Mouse (Mus musculus): ENCODE results near the gene Ankrd54. TPM values are rescaled to one million over a fixed set of nuclear protein-coding genes. Genes with fewer than 3 reads are reported as not detected.
"Not testable (repeated sequence)": the region's sequence is repeated elsewhere in the genome, so short reads cannot be mapped to it uniquely, and the experiment has no call there.

The Ankrd54 gene
- polyA plus RNA-seq, 1 experiment, result not detected

DNA sequence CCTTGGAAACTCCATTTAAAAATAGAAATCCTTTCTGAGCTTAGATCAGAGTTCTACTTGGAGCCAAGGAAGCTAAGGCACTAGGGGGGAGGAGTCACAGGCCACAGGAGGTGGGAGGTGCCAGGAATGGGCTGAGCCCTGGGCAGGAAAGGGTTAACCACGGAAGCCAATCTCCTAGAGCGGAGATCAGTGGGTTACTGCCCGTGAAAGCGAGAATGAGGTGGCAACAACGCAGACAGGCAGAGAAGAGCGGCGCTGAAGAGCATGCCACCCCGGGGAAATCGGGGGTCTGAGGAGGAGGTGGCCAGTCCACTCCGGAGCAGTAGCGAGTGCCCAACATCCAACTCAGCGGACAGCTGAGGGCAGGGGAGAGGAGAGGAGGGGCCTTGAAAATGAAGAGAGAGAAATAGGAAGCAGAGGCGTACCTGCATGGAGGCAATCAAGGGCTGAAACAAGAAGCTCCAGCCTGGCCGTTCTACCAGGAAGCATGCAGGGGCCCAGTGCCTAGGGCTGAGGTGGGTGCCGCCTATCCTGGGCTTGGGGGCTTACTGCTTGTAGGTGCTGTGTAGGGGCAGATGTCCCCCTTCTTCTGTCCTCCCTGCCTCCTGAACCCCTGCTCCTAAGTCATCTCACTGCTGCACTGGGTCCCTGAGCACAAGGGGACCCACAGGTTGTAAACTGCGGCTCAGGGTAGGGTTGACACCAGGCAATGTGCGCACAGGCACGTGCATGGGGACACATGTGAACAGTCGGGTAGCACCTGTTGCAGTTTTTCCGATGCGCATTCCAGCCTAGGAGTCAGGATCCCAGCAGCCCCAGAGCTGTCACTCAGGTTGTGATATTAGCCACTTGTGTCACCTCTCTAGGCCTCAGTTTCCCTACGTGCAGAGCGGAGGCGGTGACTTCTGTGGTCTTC, 21.9 kb downstream of the Ankrd54 start:
- Histone ChIP-seq H3K27ac (ENCODE audit: insufficient read depth, low read depth, low read length) (no peak overlapping the region), H3K4me1 (ENCODE audit: control insufficient read depth, insufficient read depth, low read length) (peaks cover 23% of the 10 kb centered on the region), H3K4me3 (ENCODE audit: insufficient read depth, low read depth, low read length) (0 out of 2 replicates have a peak overlapping the region, but pooled peaks have one; percentile 6)
- WGBS, result 32% methylated on average over 24 of the region's 24 CpGs
- TF ChIP-seq CTCF (IDR thresholded peaks at IDR 0.05; ENCODE audit: insufficient read depth, low read depth, low read length), result no peak
- TF ChIP-seq POLR2A (IDR thresholded peaks at IDR 0.05; ENCODE audit: insufficient read depth, low read depth, low read length), result no peak

DNA sequence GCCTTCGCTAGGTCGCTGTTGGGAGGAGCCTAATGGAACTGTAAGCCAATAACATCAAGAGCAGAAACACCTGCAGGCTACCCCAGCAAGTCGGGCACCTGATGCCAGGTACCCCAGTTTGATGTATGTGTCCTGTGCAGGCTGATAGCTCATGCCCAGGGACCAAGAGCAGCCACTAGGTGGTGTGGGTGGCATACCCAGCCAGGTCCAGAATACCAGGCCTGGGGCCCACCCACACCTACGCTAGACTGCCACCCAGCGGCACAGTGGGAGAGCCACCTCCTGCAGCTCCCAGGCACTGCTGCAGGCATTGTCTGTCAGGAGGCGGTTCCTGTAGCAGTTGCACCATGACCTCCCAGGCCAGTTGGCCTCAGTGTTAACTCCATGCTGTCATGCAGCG, 23.8 kb downstream of the Ankrd54 start:
- WGBS, result 36% methylated on average over 7 of the region's 7 CpGs
- Histone ChIP-seq H3K4me3 (ENCODE audit: insufficient read depth, low read depth, low read length) (no peak overlapping the region), H3K4me1 (ENCODE audit: control insufficient read depth, insufficient read depth, low read length) (peaks cover 23% of the 10 kb centered on the region), H3K27ac (ENCODE audit: insufficient read depth, low read depth, low read length) (no peak overlapping the region)
- TF ChIP-seq POLR2A (IDR thresholded peaks at IDR 0.05; ENCODE audit: insufficient read depth, low read depth, low read length) (no peak), CTCF (IDR thresholded peaks at IDR 0.05; ENCODE audit: insufficient read depth, low read depth, low read length) (peak; percentile 64)

DNA sequence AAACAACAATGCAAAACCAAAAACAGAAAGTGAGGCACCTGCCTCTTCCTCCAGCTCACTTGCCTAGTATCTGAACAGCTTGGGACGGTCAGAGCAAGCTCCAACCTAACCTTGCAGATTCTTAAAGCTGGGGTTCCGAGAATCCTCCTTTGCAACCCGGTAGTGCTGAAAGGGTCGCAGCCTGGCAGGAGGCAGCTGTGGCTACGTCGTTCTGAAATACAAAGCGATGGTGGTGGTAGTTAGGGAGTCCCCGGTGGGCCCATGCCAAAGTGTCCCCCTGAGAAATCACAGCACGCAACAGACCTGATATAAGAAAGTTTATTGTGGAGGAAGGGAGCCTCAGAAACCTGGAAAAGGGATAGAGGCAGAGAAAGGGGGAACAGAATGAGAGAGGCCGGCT, 24.4 kb downstream of the Ankrd54 start:
- H3K4me1 ChIP-seq (ENCODE audit: control insufficient read depth, insufficient read depth, low read length), result peaks cover 23% of the 10 kb centered on the region
- TF ChIP-seq CTCF (IDR thresholded peaks at IDR 0.05; ENCODE audit: insufficient read depth, low read depth, low read length) (no peak), POLR2A (IDR thresholded peaks at IDR 0.05; ENCODE audit: insufficient read depth, low read depth, low read length) (no peak)
- no peak overlapping the region for H3K4me3 ChIP-seq (ENCODE audit: insufficient read depth, low read depth, low read length)
- 66% methylated on average over 10 of the region's 10 CpGs for WGBS
- H3K27ac ChIP-seq (ENCODE audit: insufficient read depth, low read depth, low read length), result no peak overlapping the region

DNA sequence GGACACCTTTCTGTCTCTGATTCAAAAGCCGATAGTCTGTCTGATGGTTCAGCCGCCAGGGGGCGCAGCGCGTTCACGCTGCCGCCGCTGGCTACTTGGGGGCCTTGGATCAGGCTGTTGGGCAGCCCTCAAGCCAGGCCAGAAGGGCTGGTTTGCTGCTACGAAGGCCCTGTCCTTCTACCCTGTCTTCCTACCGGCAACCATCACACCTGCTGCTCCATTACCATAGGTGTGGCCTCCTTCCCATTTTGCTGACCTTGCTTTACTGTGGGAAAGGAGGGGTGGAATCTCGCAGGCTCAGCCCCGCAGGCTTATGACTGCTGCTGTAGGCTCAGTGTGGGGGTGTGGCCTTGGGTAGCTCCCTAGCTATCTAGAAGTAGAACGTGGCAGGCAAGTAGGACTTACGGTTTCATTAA, 24.8 kb downstream of the Ankrd54 start:
- Histone ChIP-seq H3K27ac (ENCODE audit: insufficient read depth, low read depth, low read length) (no peak overlapping the region), H3K4me1 (ENCODE audit: control insufficient read depth, insufficient read depth, low read length) (peaks cover 19% of the 10 kb centered on the region), H3K4me3 (ENCODE audit: insufficient read depth, low read depth, low read length) (peak overlapping the region; percentile 26)
- WGBS, result 8% methylated on average over 14 of the region's 14 CpGs
- TF ChIP-seq CTCF (IDR thresholded peaks at IDR 0.05; ENCODE audit: insufficient read depth, low read depth, low read length) (peak; percentile 98), POLR2A (IDR thresholded peaks at IDR 0.05; ENCODE audit: insufficient read depth, low read depth, low read length) (no peak)

DNA sequence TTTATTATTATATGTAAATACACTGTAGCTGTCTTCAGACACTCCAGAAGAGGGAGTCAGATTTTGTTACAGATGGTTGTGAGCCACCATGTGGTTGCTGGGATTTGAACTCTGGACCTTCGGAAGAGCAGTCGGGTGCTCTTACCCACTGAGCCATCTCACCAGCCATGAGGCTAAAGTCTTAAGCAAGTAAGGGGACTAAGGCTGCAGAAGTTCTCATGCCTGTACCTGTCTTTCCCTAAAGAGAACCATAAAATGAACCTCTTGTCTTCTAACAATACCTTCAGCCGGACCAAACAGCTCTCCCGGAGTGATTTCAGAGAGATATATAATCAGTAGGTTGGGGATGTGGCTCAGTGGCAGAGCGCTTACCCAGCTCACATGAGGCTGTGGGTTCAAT, 30.8 kb downstream of the Ankrd54 start:
- not testable (repeated sequence) for H3K27ac ChIP-seq (ENCODE audit: insufficient read depth, low read depth, low read length); H3K4me3 ChIP-seq (ENCODE audit: insufficient read depth, low read depth, low read length)
- peaks cover 25% of the 10 kb centered on the region for H3K4me1 ChIP-seq (ENCODE audit: control insufficient read depth, insufficient read depth, low read length)
- 88% methylated on average over 5 of the region's 5 CpGs for WGBS

DNA sequence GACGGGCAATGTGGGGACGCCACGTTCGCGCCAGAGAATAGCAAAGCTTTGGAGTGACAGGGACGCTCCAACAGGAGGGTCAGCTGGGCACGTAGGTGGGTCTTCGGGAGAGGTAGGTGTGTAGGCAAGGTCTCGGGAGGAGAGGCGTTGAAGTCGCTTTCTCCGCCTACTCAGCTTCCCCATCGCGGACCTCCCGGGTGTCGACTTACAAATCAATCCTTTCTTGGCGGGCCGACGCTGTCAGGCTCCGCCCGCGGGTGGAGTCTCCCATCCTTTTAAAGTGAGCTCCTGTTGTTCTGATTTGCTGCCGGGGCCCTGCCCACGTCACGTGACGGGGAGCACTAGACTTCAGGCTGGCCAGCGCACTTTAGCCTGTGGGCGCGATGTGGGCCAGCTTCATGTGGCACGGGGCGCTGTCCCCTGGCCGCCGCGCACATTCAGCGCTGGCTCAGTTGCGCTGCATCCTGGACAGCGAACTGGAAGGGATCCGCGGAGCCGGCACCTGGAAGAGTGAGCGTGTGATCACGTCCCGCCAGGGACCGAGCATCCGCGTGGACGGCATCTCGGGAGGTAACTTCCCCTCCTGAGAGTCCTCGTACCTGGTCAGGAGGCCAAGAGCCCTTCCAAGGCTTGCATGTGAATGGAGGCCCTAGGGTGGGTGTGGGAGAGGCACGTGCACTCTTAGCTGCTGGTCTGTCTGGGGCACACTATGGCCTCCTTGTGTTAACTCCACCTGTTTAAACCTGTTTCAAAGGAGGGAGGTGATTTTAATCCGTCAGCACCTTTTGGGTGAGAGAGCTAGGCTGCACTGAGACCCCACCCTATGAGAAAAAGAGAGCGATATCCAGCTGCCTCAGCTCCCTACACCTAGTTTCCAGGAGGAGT, 31.9 kb downstream of the Ankrd54 start:
- TF ChIP-seq POLR2A (IDR thresholded peaks at IDR 0.05; ENCODE audit: insufficient read depth, low read depth, low read length) (peak; percentile 32; the same call in 1 of the 2 replicates), CTCF (IDR thresholded peaks at IDR 0.05; ENCODE audit: insufficient read depth, low read depth, low read length) (no peak)
- WGBS, result 1% methylated on average over 52 of the region's 52 CpGs
- Histone ChIP-seq H3K4me1 (ENCODE audit: control insufficient read depth, insufficient read depth, low read length) (peaks cover 29% of the 10 kb centered on the region), H3K4me3 (ENCODE audit: insufficient read depth, low read depth, low read length) (peak overlapping the region; percentile 61), H3K27ac (ENCODE audit: insufficient read depth, low read depth, low read length) (no peak overlapping the region)

DNA sequence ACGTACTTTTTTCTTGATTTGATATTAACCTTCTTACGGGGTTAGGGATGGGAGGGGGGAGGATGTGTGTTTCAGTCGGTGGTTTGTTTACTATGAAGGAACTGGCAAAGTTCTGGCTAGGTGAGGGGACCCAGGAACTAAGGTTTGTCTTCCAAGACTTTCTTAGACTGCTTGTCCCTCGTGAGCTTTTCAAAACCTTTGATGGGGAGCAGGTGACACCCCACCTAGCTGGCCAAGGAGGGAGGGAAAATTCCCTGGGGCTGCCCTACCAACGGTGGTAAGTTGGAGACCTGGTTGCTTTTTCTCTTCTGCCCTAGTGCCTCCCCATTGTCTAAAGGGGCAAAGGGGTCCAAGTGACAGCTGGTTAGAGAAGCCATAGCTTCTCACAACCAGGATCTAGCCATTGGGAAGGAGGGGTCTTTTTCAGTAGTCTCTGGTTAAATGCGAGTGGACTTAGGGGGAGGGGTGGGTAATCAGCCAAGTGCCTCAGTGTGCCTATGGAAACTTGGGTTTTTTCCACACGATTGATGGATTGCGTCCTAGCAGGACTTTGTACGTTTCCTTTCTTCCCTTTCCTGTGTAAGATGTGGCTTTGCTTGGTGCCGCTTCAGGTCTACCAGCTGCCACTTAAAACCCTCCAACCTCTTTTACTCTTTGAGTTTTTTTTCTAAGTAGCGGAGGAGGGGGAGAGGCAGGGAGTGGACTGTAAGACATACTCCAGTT, 33.0 kb downstream of the Ankrd54 start:
- H3K4me3 ChIP-seq (ENCODE audit: insufficient read depth, low read depth, low read length), result peak overlapping the region; percentile 20
- H3K4me1 ChIP-seq (ENCODE audit: control insufficient read depth, insufficient read depth, low read length), result peaks cover 33% of the 10 kb centered on the region
- TF ChIP-seq POLR2A (IDR thresholded peaks at IDR 0.05; ENCODE audit: insufficient read depth, low read depth, low read length), result no peak
- no peak overlapping the region for H3K27ac ChIP-seq (ENCODE audit: insufficient read depth, low read depth, low read length)
- 5% methylated on average over 11 of the region's 11 CpGs for WGBS

DNA sequence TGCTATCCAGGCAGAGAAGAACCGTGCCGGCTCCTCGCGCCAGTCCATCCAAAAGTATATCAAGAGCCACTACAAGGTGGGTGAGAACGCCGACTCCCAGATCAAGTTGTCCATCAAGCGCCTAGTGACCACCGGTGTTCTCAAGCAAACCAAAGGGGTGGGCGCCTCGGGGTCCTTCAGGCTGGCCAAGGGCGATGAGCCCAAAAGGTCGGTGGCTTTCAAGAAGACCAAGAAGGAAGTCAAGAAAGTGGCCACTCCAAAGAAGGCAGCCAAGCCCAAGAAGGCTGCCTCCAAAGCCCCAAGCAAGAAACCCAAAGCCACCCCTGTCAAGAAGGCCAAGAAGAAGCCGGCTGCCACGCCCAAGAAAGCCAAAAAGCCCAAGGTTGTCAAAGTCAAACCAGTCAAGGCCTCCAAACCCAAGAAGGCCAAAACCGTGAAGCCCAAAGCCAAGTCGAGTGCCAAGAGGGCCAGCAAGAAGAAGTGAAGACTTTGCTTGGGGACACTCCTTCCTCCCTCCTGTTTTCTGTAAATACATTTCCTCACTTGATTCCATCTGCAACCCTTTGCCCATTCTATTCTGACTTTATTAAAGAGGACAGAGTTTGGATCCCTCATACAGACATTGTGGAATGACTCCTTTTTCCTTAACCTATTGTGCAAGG, 33.7 kb downstream of the Ankrd54 start:
- peak overlapping the region; percentile 80 for H3K4me3 ChIP-seq (ENCODE audit: insufficient read depth, low read depth, low read length)
- H3K27ac ChIP-seq (ENCODE audit: insufficient read depth, low read depth, low read length), result peak overlapping the region; percentile 83
- peaks cover 33% of the 10 kb centered on the region for H3K4me1 ChIP-seq (ENCODE audit: control insufficient read depth, insufficient read depth, low read length)
- no peak for TF ChIP-seq CTCF (IDR thresholded peaks at IDR 0.05; ENCODE audit: insufficient read depth, low read depth, low read length)
- 18% methylated on average over 16 of the region's 16 CpGs for WGBS
